Mouse (Mus musculus): ENCODE data around the gene Ltk.
"Not testable (repeated sequence)": the region's sequence is repeated elsewhere in the genome, so short reads cannot be mapped to it uniquely, and the experiment has no call there.

Ltk gene

DNA sequence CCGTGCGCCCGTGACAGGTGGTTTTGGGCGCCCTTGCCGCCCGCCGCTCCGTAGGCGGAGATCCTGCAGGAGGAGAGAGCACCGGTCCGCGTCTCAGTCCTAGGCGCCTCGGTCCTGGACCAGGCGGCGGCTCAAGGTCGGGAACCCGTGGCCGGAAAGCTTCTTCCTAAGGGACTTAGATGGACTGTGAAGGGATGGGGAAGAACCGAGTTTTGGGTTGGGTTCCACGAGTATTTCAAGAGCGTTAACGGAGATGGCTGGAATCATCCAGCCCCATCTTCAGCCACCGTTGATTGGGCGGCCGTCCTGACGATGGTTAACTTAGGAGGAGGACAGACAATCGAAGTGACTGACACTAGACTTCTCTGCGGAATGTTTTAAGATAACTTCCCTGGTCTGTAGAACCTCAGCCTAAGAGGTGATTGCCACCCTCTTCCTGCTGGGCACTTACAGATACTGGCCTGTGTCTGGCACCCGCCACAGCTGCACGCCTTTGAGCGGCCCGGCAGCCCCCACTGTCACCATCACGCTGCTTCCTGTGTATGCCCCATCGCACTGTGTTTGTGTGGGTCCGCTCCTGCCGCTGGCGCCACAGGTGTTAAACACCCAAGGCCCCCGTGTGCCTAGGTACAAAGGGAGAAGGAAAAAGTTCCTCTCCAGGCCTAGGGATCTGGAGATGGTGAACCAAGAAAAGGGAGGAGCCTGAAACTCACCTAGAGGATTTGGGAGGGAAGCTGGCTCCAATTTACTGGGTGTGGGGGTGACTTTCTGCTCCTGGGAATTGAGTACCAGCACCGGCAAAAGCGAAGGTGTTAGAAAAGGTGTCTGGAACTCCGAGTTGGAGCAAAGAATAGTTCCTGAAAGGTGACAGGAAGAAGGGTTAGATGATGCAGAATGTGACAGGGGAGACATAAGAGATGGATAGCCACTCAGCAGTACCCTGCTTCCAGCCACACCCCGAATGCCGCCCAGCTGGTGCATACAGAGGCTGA is 1.1 kb downstream of the Ltk start:
- DNase-seq (ENCODE audit: low read depth, low spot score) = no peak

DNA sequence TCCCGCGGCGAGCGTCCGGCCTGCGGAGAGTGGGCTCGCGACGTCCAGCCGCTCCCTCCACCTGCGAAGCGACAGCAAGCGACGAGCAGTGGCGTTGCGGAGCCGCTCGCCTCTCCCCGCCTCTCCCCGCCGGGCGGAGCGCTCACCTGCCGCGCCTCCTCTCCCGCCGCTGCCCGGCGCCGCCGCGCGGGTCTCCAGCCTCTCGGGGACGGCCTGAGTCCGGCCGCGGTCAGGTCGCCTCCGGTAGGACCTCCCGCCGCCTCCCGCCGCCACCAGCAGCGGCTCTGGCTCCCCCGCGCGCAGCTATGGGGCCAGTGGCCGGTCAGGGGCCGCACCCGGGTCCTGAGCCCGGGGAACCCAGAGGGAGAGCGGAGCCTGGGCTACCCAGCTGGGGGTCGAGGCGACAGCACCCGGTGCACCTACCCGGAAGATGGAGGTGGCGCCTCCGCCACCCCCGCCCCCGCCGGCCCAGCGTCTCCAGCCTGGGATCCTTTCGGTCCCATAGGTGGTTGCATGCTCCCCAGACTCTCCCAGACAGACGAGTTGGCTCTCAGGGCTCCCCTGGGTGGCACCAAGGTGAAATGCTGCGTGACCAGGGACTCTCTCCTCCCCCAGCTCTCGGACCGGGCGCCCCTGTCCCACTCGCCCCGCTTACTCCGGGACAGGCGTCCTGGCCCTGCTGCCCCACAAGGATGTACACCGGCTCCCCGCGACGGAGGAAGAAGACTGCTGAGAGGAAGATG is 2.0 kb downstream of the Ltk start:
- no peak for DNase-seq (ENCODE audit: low read depth, low spot score)

DNA sequence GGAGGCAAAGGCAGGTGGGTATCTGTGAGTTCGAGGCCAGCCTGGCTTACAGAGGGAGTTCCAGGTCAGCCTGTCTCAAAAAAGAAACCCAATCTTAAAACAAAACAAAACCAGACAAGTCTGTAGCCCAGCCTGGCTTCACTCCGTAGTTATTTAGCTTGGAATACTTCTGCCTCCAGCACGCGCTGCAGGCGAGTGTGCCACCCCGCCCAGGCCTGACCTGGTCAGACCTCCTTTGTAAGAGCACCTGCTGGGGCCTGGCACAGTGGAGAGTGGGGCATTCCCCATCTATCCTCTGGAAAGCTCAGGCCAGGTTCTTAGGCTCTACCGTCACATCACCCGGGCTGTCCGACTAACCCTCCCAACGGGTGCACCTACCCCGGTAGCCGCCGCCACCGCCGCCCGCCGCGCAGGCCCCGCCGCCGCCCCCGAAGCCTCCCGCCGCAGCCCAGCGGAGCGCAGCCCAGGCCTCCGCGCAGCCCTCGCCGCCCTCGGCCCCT is 2.6 kb downstream of the Ltk start:
- DNase-seq (ENCODE audit: low read depth, low spot score) = no peak

DNA sequence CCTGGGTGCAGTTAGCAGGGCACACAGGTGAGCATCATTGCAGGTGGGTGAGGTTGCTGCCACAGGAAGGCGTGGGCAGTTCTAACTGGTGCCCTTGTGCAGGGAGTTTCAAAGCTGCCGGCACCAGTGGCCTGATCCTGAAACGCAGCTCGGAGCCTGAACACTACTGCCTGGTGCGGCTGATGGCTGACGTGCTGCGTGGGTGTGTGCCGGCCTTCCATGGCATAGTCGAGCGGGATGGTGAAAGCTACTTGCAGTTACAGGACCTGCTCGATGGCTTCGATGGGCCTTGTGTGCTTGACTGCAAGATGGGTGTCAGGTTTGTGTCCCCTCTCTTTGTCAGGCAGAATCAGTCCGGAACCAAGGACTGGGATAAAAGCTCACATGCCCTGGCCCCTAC is 11.0 kb downstream of the Ltk start:
- no peak for DNase-seq (ENCODE audit: low read depth, low spot score)

DNA sequence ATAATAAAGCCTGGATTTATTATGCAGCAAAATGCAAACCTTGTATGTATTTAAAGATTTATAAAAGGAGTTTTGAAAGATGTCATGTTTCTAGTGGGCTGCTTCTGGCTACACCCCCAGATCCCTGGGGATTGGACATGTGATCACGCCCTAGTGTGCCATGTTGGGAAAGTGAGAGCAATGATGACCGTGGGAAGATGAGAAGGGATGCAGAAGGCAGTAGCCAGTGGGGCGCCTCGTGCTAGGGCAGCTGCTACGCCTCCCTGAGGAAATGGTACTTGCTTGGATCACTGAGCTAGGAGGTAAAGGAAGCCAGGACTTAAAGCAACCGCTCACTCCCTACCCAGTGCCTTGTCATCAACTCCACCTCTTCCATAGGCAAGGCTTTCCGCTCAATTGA is 12.7 kb downstream of the Ltk start:
- no peak for DNase-seq (ENCODE audit: low read depth, low spot score)

DNA sequence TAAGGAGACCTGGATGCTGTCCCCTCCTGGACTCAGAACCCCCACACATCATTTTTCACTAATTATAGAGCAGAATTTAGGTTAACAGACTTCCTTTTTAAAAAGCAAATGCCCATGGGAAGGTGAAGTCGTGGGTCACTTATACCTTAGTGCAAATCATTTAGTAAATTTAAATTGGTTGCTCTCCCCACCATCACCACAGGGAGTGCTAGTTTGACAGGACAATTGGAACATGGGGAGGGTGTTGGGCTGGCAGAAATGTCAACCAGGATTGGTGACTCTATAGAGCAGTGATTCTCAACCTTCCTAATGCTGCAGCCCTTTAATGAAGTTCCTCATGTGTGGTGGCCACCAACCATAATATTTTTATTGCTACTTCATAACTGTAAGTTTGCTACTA is 14.9 kb downstream of the Ltk start:
- no peak for DNase-seq (ENCODE audit: low read depth, low spot score)

DNA sequence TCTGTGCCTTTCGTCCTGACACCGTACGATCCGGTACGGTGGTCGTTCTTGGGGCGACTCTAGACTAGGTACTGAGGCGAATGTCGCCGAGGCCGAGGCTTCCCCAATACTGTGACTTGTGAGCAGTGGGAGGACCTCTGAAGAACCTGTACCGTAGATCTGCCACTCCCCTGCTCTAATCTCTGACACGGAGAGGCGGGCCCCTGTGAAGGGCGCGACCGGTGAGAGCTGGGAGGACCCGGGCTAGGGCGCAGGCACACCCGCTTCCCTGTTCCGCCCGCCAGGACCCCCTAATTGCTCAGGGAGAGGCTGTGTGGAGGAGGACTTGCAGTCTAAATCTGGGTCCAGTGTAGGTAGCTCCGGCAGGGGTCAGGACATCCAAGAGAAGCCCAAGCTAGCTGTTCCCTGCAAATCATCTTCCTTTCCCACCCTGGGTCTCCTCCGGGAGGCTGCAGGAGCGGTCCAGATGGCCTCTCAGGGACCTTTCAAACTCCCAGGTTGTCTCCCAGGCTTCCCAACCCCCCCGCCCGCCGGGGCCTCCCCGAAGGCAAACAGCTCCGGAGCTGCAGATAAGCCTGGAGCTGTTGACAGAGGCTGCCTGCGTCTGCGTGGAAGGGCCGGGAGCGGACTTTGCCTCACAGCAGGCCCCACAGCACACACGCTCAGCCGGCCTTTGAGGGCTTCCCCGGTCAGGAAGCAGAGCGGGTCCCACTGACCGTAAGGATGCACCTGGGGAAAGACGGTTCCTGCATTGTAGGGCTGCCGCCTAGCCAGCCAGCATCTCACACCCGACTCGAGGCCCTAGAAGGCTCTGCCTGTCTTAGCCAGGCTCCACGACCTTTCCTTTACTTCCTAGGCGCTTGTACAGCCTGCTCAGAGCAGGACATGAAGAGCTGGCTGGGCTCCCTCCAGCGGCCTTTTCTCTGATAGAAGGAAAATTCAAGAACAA is 15.8 kb downstream of the Ltk start:
- DNase-seq (ENCODE audit: low read depth, low spot score) = no peak

DNA sequence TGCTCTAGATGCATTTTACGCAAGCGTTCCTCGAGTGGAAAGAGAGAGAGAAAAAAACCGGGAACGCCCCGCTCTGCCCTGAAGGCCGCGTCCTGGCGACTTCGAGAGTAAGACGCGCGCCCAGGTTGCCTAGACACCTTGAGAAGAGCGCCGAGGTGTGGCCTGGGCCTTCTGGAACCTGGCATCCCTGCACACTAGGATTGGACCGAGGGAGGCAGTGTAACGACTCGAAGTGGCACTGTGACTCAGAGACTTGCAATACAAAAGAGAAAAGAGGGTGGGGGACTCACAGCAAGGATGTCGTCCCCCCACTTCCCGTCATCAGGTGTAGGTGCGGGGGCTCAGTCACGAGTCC is 16.4 kb downstream of the Ltk start:
- DNase-seq (ENCODE audit: low read depth, low spot score) = no peak

DNA sequence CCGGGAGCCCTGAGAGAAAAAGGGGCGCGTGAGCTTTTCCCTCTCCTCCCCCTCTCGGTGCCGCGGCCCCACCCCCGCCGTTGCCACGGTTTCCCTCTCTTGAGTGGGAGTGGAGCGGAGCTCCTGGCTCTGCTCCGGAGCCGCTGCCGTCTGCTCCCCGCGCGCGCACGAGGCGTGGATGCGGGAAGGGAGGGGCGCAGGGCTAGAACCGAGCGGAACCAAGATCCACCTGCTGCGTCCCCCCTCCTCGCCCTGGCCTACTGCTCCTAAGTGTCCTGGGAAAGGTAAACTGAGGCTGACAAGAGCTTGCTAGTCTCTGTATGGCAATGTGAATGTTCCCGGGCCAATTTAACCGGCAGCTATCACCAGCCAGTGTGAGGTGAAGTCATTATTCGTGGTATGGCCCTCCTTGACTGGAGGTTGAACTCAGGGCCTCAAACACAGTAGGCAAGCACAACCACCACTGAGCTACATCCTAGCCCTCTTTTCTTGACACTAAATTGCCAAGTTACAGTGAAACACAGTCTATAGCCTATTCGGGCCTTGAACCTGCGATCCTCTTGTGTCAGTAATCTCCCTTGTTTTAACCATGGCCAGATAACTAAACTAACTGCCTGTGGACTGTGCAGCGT is 16.9 kb downstream of the Ltk start:
- DNase-seq (ENCODE audit: low read depth, low spot score) = no peak

DNA sequence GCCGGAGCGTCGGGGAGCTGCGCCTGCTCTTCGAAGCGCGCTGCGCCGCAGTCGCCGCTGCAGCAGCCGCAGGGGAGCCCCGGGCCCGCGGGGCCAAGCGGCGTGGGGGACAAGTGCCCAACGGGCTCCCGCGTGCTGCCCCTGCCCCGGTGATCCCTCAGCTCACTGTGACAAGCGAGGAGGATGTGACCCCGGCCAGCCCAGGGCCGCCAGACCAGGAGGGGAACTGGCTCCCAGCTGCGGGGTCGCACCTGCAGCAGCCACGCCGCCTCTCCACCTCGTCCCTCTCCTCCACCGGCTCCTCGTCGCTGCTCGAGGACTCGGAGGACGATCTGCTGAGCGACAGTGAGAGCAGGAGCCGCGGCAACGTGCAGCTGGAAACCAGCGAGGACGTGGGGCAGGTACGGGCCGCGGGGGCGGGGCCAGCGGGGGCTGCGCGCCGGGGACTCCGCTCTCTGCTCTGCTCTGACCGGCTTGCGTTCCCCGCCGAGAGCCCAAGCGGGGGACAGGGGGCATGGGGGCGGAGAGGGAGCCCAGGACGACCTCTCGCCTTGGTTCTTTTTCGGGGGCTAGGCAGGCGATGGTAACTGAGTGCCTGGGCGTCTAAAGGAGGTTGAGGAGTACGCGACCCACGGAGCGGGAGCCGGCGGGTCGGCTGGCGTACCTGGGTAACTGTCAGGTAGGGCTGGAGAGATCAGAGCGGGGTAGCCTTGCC is 17.6 kb downstream of the Ltk start:
- no peak for DNase-seq (ENCODE audit: low read depth, low spot score)

DNA sequence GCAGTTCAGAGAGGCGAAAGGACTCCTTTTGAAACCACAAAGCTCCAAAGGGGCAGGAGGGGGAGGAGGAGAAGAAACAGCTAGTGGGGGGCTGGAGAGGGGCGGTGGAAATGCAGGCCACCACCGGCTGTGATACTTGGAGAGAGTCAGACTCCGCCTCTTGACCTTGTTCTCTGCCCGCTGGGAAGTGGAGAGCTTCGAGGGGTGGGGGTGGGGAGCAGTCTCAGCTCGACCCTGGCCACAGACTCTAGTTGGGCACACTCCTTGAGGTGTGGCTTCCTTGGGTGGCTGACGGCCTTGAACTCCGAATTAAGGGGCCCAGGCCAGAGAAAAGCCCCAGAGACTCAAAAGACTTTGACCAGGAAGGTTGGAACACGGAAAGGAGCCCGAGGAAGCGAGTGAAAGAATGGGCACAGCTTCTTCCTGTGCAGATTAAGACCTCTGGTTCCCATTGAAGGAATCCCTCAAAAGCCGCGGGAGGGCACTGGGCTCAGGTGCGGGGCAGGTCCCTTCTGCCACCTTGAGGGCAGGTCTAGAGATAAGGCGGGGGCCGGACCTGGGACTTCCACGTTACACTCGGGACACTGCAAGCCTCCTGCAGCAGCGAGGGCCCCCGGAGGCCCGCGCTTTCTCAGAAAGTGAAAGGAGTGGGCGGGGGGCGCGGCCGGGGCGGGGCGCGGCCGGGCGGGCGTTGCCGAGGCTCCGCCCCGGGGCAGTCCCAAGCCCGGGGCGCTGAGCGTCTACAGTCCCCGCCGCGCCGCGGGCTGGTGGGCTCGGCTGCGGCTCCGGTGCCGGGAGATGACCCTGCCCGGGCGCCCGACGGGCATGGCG is 18.4 kb downstream of the Ltk start, which contains the start of gene Itpka:
Itpka (plus strand) TSS at position 757 of the 831 bp plus-strand sequence.
- DNase-seq (ENCODE audit: low read depth, low spot score) = peak; percentile 65

DNA sequence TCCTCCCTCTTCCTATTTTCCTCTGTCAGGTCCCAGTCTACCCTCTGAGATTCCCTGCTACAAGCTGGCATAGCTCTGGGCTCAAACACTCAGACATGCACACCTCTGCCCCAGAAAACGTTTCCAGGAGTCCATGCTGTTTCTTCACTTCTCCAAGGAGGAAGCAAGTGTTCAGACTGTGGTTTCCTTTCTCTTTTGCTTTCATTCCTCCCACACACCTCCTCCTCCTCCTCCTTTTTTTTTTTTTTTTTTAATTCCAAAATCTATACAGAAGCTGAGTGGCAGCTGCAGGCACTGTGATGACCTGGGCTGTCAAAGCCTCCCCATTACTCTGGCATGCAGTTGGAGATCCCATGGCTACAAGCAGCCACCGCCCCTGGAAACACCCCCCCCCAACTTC is 19.7 kb downstream of the Ltk start:
- DNase-seq (ENCODE audit: low read depth, low spot score) = no peak

DNA sequence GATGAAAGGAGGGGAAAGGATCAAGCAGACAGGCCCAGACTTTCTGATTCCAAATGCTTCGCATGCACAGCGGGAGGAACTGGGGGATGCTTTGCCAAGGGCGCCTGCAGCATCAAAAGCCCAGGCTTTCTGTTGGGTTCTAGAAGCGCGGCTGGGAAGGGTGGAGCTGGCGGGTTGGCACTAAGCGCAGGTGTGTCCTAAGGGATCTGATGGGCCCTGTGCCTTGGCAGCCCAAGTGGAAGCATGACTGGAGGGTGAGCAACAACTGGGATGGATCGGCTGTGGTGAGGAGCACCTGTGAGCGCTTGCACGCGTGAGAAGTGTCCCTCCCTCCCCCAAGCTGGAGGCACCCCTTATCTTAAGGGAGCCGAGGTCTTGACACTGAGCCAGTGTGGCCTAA is 23.1 kb downstream of the Ltk start:
- no peak for DNase-seq (ENCODE audit: low read depth, low spot score)

DNA sequence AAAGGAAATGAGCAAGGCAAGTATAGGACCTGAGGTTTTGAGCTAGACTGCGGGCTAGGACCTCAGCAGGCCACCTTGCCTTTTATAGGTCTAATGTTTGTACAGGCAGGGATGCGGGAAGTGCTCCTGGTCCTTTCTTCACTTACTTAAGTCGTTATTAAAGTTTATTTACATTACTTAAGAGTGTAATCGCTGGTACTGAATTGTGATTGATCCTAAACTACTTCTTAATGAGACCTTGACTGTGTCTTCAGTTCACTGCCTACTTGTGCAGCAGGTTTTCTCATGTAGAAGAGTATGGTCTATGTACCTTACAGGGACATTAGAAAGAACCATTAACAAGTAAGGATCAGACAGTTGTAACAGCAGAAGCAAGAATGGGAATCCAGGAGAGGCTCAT is 29.5 kb downstream of the Ltk start:
- DNase-seq (ENCODE audit: low read depth, low spot score) = no peak

DNA sequence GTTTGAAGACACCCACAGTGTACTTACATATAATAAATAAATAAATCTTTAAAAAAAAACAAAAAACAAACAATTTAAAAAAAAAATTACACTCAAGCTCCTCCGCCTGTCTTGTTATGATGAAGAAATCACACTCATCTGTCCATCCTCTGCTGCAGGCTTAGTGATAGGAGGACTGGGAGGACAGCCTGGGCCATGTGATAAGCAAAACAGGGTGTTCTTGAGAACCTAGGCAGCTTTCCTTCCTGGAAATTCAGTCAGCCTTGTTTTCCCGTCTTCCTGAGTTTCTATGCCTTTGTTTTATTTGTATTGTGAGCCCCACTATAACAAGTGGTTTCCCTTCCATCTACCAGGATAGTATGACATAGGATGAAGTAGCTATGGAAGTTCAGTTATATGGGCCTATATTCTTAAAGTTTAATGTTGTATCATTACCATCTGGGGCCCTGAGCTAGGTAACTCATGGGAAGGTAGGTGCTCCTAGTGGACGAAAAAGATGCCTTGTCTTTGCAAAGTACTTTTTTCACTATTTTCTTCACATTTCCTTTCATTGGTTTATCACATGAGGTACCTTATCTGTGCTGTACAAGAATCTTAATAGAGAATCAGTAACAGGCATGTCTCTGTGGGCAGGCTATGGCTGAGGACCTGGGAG is 32.3 kb downstream of the Ltk start:
- no peak for DNase-seq (ENCODE audit: low read depth, low spot score)

DNA sequence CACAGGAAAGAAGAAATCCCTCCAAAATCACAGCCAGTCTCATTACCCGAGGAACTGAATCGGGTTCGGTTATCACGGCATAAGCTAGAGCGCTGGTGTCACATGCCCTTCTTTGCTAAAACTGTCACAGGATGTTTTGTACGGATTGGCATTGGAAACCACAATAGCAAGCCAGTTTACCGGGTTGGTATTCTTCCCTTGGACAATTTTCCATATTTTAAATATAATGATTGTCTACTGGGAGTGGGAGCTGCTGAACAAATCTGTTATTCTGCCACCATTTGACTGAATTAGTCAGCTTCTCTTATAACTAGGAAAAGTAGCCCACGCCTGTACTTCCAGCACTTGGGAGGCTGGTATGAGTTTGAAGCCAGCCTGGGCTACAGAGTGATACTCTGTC is 39.2 kb downstream of the Ltk start:
- no peak for DNase-seq (ENCODE audit: low read depth, low spot score)

DNA sequence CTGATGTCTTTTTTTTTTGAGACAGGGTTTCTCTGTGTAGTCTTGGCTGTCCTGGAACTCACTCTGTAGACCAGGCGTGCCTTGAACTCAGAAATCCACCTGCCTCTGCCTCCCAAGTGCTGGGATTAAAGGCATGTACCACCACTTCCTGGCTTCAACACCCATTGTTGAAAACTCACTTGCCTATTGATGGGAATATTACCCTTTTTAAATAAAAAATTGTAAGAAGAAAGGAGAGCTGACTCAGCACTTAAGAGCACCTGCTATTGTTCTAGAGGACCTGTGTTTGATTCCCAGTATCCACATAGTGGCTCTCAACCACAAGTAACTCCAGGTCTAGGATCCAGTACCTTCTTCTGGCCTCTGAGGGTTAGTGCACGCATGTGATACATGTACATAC is 44.4 kb downstream of the Ltk start:
- not testable (repeated sequence) for DNase-seq (ENCODE audit: low read depth, low spot score)

DNA sequence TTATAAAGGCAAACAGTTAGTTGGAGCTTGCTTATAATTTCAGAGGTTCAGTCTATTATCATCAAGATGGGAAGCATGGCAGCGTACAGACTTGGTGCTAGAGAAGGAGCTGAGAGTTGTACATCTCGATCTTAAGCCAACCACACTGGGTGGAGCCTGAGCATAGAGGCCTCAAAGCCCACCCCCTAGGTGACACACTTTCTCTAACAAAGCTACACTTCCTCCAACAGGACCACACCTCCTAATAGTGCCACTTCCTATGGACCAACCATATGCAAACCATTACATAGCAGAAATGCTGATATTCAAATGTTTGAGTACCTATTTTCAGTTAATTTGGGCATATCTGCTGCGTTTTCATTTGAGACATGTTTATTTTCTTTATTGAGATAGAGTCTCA is 50.2 kb downstream of the Ltk start:
- DNase-seq (ENCODE audit: low read depth, low spot score) = no peak

DNA sequence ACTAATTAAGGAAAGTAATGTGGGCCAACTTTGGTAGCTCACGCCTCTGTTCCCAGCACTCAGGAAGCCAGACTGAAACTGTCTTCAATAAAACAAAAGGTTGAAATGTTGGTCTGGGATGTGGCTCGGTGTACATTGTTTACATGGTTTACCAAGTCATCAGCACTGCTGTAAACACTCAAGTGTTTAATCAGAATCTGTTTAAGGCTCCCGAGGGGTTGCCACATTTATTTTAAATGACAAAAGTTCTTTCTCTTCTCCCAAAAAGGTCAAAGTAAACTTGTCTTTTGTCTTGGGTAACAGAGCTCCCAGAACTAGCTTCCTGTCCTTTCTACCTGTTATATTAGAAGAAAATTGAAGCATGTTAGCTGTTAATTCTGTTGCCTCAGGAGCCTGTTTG is 52.6 kb downstream of the Ltk start:
- no peak for DNase-seq (ENCODE audit: low read depth, low spot score)
